Mouse (Mus musculus) megakaryocyte, embryonic 14.5 days (primary cell): ENCODE measurements around the gene Arpc1b.

Experiments used
- FLI1 ChIP-seq: IDR thresholded peaks from 2 replicates; pipeline ENCODE4 v1.6.1; 2012; ENCODE audit warnings: low read length, inconsistent platforms, mixed read lengths
- GATA1 ChIP-seq: IDR thresholded peaks from 3 replicates; pipeline ENCODE4 v1.6.1; 2012; ENCODE audit warnings: mixed read lengths, low read length, inconsistent platforms, borderline replicate concordance

DNA sequence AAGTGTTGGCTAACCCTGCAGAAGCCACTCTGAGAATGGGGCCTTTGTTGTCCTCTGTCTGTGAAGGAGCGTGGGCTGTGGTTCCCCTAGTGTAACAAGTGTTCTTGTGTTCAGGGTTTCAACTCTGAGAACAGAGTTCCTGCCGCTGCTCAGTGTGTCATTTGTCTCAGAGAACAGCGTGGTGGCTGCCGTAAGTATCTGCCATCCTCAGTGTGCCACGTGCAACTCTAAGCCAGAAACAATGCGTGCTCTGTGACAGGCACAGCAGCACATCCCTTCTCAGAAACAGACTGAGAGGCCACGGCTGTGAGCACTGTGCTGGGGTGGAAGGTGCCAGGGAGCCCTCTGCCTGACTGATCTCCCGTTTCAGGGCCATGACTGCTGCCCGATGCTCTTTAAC is 9.7 kb upstream of the Arpc1b start:
- TF ChIP-seq FLI1 (no peak), GATA1 (no peak)
